Mouse (Mus musculus): ENCODE results near the gene Zc3h14.

The Zc3h14 gene

DNA sequence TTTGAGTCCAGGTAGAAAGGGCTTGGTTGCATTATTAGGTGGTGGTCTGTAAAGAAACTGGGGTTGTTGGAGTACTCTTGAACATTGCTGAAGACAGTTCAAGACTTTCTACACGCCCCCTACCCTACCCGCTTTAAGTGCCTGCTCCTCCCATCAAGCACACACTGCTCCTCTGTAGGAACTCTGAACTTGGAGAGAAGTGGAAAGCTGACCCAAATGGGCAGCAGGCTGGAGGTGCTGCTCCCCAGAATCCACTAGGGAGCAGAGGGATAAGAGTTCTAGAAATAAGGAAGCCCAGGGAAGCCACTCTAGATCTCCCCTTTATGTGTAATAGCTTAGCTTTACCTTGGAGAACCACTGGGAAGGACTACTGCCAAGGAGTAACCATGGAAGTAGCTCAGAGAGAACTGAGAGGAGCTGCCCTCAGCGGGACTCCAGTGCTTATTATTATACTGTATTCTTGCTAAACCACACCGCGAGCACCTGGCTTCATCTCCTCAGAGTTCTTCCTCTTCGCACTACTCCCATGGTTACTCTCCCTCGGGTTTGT is 8.9 kb upstream of the Zc3h14 start:
- in situ Hi-C loops (cut with MseI, MboI): no loop called here

DNA sequence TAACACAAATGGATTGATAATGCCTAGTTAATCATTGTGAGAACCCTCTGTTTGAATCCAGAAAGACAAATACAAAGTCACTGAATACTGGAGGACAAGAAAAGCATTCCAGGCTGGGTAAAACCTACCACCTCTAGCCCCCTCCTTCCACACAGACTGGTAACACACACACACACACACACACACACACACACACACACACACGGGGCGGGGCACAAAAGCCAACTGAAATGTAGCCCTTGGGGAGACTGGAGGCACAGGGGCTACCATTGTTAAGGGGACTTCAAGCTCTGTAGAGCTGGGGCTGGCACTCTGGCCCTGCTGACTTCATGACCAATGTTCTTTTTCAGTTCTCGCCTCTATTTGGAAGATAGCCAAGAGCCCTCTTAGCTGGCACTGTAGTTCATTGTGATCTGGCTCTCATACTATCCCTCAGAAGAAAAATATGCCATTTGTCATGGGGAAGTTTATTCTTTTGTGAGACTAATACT is 5.7 kb upstream of the Zc3h14 start:
- in situ Hi-C loops (cut with MseI, MboI): no loop called here

DNA sequence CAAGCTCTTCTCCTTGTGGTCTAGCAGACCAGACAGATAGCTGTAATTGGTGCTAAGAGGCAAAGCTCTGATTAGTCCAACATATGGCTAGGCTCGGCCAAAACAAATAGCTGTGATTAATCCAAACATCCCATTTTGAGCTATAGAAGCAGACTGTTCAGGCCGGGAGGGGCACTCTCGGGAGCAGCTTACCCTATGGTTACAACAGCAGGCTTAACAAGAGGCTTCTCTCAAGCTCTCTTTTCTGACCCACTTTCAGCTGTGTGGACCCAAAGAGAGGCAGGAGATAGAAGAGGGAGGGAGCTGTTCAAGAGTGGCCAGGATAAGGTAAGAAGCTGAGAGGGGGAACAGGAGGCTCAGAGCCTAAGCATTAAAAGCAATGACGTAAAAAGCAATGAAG is 1.1 kb upstream of the Zc3h14 start:
- in situ Hi-C loops (cut with MseI, MboI): no loop called here

DNA sequence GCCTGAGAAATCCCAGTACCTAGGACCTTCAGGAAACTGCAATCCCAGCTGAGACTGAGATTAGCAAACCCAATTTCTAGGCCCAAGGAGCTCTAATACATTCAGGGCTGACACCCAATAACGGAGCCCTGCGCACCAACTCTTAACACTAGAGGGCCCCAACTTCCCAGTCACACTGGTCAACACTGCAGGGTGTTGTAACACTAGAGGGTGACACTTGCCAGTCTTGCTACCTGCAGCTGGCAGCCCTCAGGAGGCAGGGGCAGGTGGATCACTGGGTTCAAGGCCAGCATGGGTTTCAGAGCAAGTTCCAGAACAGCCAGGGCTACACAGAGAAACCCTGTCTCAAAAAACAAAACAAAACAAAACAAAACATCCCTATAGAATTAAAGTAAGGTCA is 633 bp upstream of the Zc3h14 start:
- in situ Hi-C loops (cut with MseI, MboI): no loop called here

DNA sequence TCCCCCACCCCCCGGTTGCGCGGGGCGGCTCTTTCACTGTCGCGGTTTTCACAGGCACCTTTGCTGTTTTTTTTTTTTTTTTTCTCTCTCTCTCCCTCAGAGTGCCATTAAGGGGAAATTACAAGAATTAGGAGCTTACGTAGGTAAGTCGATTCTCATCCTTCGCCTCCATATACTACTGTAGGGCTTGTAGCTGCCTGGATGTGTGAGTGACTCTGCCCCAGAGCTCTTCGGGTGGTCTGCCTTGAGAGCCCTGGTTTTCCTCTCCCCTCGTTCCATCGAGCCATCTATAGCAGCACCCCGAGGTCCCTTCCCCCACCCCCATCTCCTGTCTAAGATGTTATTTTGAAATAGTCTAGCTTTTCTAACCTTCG is 603 bp downstream of the Zc3h14 start:
- in situ Hi-C loops (cut with MseI, MboI): no loop called here

DNA sequence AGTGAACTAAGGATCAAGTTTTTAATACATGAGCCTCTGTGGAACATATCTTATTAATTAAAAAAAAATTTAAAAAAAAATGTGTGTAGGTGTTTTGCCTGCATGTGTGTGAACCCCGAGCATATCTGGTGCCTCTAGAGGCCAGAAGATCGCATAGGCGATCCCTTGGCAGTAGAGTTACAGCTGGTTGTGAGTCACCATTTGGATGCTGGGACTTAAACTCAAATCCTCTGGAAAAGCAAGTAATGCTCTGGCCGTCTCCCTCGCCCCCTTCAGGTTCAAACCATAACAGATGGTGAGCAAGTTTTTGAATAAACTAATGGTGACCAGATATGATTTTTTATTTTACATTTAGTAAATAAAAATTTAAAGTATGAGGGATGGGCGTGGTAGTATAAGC is 10.9 kb downstream of the Zc3h14 start:
- in situ Hi-C loops (cut with MseI, MboI): no loop called here

DNA sequence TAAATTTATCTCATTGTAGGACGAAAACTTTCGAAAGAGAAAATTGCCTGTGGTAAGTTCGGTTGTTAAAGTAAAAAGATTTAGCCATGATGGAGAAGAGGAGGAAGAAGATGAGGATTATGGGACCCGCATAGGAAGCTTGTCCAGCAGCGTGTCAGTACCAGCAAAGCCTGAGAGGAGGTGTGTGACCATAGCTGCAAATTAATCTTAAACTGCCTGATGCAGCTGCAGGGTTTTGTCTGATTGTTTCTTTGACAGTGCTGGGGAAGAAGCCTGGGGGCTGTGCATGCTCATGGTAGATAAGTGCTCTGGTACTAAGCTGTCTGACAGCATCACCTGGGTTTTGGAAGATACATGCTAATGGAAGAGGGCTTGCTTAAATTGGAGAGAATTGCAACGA is 12.9 kb downstream of the Zc3h14 start:
- in situ Hi-C loops (cut with MseI, MboI): no loop called here

DNA sequence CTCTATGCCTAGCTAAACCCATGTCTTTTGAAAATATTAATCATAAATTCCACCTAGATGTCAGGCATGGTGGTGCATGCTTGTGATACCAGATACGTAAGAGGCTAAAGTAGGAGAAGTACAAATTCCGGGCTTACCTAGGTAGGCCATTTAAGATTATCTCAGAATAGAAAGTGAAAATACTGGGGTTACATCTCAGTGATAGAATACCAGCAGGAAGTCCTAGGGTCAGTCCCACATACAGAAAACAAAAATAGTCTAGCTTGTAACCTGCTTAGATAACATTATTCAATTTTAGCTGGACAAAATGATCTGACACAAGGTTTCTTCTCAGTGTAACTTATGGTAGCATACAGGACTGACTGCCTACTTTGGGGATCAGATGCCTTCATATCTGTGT is 19.5 kb downstream of the Zc3h14 start:
- in situ Hi-C loops (cut with MseI, MboI): no loop called here

DNA sequence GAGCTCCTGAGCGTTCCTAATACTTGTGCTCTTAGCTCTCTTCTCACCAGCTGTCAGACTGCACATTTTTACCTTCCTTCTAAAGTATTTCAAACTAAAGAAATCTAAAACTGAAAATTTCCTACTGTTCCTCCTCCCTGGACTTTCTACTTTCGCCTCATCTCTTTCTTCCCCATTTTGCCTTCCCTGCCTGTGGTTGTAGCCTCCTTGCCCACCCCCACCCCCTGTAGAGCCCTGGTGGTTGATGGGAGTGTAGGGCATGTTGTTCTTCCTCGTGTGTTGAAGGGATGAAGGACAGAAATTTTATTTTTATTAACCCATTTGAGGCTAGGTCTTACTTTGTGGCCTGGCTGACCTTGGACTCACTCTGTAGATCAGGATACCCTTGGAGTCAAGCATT is 30.7 kb downstream of the Zc3h14 start:
- in situ Hi-C loops (cut with MseI, MboI): no loop called here

DNA sequence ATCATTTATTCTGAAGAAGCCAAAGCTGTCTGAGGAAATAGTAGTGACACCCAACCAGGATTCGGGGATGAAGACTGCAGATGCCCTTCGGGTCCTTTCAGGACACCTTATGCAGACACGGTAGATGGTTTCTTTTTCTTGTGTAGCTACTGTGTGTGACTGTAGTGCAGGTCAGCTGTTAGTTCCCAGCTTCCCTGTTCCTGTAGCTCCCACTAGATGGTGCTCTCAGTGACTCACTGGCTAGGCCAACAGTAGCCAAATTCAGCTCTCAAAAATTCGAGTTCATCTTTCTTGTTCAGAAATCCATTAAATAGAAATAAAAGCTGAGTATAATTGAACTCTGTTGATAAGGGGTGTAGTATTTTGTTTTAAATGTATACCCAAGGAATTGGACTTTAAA is 32.4 kb downstream of the Zc3h14 start:
- in situ Hi-C loops (cut with MseI, MboI): no loop called here

DNA sequence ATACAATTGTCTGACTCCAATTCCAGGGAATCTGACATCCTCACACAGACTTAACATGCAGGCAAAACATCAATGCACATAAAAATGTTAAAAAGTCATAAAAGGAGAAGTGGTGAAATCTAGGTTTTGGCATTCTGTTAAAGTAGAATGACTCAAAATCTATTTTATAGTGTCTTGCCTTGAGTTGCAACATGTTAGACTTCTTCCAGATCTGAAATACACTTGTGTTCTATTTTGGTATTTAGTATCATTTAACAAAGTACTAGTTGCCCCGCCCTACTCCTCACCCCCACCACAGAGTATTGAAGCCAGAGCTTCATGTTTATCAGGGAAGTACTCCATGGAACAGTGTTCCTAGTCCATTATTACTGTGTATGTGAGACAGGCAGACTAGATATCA is 37.5 kb downstream of the Zc3h14 start:
- in situ Hi-C loops (cut with MseI, MboI): no loop called here

DNA sequence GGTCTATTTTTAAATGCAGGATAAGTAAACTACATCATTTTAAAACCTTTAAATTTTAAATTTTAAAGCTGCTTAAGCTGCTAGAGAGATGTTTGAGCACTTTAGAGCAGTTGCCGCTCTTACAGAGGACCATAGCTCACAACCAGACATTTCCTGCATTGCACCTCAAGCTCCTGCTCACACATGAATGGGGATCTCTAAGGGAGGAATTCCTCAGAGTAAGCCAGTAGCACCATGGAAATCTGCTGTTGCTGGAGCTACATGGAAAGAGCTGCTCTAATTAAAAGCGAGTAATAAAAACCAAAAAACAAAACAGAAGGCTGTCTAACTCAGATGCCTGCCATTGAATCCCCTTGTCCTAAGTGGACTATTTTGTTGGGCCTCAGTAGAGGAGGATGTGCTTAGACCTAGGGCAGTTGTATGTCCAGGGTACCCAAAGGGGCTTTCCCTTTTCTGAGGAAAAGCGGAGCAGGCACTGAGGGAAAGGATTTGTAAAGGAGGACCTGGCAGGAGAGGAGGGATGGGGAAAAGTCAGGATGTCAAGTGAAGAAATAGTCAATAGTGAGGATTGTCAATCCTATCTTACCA is 49.1 kb downstream of the Zc3h14 start:
- in situ Hi-C loops (cut with MseI, MboI): no loop called here

DNA sequence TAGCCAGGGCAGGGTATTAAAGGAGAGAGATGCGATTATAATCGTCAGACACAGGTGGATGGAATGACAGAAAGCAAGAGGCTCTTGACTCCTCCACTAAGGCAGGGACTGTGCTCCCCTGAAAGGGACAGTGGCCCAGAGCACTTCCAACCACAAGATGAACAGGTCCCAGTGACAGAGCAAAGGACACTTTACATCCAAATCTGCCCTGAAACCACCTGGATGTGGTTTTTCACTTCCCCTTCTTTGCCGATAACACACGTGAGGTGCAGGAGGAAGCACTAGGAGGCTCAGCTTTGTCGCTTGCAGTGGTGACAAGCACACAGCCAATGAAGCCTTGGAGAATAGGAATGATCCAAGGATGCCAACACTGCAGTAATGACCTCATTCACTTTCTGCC is 53.6 kb downstream of the Zc3h14 start:
- in situ Hi-C loops (cut with MseI, MboI): no loop called here

DNA sequence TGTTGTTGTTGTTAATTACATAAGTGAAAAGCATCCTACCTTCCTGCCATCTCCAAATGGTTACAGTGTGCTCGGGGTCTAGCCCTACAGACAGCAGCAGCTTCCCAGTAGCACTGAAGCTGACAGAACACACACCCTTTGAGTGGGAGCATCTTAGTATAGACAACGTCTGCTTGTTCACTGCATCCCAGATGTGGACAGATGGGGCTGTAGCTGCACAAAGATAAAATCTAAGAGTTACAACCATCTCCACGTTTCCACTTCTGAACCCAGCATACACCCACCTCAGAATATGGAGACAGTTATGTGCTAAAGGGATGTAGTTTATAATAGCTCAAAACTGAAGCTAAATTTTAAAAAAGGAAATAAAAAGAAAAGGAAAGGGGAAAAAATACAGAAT is 55.5 kb downstream of the Zc3h14 start:
- in situ Hi-C loops (cut with MseI, MboI): no loop called here

DNA sequence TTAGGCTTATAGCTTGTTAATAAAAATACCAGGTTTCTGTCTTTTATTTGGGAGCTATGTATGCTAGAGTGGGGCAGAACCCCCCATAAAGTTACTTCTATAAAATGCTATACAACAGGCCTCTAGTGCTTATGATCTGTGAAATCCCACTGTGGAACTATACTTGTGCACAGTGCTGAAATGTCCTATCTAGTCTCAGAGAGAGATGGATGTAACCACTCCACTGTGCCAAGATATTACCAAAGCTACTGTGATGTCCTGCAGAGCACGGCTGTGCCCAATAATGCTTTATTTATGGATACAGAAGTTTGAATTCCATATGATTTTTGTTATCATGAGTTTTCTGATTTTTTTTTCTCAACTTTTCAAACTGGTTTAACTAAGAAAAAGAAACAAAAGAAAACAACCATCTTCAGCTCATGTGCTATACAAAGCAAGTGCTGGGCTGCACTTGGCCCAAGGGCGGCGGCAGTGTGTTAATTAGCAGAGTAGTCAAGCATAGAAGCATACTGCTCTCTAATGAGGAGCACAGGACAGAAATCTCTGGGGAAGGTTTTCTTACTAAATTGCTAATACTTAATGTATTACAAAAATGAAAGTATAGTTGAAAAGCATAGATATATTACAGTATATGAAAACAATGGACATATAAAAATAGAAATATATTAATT is 57.4 kb downstream of the Zc3h14 start:
- in situ Hi-C loops (cut with MseI, MboI): no loop called here

DNA sequence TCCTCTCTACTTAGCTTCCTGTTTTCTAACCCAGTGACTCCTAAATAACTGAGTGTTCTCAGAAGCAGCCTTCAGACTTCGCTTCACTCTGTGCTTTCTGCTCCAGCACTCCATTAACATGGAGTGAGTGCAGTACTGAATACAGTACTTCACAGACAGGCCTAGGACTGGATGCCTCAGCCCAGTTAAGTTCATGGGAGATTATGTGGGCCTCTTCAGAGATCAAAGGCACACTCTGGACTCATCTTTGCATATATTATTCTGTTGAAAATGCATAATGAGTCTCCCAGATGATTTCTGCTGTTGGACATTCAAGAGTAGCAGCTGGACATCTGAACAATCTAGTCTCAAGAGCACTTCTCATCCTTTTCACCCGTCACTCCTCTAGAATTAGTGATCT is 74.0 kb downstream of the Zc3h14 start:
- in situ Hi-C loops (cut with MseI, MboI): no loop called here

DNA sequence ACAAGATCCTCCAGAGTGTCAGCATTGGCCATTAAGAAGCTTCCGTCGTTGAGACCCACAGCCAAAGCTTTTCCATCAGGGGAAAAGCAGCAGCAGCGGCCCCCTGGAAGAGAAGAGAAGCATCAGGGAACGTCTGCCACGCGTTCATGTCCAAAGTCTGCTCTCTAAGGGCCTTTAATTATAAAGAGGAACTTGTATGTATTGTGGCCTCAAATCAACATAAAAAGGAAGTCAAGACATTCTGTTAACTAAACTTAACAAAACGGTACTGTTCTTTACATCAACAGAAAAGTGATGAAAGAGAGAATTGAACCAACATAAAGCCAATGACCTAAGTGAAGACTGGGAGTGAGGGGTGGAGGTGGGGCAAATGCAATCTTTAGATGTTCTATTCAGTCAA is 84.4 kb downstream of the Zc3h14 start:
- in situ Hi-C loops (cut with MseI, MboI): no loop called here

DNA sequence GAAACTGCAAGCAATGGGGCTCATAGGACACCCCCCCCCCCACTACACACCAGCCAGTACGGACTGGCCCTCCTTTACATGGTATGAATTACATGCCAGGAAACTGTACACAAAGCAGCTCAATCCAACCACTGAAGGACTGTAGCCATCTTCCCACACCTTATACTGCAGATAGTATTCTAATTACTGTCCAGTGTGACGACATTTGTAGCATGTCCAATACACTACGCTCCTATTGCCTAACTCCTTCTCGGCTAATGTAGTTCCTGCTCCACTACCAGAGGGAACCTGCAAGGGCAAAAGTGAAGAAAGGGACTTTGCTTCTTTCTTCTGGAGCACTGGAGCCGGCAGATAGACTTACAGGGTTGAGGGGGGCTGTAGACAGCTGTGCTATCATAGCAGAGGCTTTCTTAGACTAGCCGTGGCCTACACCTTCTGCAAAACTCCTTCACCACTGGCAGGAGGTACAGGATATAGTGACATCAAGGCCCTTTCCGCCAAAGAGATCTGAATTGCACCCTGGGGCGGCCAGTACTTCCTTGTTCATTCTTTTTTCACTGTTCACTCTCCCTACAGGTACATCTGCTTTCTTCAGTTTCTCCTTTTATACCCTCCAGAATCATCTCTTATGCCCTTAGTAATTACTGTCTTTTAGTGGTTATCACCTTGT is 86.3 kb downstream of the Zc3h14 start:
- in situ Hi-C loops (cut with MseI, MboI): no loop called here

DNA sequence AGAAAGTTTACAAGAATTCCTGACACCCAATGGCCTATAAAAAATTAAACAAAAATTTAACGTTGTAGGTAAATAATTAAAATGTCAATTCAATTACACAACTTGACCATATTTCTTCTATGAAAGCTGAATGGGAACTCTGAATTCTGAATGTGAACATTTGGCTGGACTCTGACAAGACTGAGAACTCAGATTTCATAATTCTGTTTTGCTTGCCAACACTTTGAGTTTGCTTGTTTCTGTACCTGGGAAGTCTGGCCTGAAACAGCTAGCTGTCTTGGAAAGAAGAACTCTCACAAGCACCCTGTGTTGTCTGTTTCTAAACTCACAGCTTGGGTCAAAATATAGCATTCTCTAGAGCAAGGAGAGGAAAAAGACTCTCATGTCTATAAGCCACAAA is 87.1 kb downstream of the Zc3h14 start:
- in situ Hi-C loops (cut with MseI, MboI): no loop called here

DNA sequence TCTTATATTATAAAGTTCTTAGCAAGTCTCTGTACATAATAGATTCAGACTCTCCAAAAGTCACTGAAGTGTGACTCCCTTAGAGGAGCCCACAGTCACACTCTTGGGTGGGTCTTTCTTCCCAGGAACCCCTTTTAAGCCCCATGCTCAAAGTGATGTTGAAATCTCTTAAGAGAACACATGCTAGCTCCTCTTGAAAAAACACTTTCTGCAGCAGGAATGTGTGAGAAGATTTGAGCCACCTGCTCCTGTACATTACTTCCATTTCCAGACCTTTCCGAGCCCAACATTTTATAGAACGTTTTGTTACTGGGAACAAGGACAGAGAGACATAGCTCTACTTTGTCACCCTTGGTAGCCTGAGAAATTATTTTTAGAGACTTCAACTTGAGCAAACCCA is 88.1 kb downstream of the Zc3h14 start:
- in situ Hi-C loops (cut with MseI, MboI): no loop called here

DNA sequence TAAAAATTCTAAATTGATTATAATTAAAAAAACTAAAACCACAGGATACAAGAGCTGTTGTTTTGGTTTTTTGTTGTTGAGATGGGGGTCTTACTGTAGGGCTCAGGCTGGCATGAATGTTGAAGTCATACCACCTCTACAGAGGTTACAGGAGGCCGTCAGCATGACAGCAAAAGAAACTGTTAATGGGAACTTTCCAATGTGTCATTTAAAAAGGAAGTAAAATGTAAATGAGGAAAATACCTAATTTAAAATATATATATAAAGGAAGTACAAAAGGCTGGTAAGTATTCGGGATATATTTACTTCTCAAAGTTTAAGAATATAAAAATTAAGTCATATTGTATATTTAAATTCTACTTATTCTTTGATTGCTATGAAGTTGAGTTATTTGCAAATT is 88.7 kb downstream of the Zc3h14 start:
- in situ Hi-C loops (cut with MseI, MboI): no loop called here
